Mouse (Mus musculus) brain, embryonic 14.5 days (tissue): ENCODE results near the gene Acot3.
"Not testable (repeated sequence)": the region's sequence is repeated elsewhere in the genome, so short reads cannot be mapped to it uniquely, and the experiment has no call there.

ENCODE experiments used
- CTCF ChIP-seq: fragments of 200-500 bp; IDR thresholded peaks from 2 replicates; pipeline ENCODE4 v1.5.1; 2012; ENCODE audit warnings: inconsistent platforms, mild to moderate bottlenecking, moderate library complexity, borderline replicate concordance; ENCODE audit not compliant: insufficient read depth, insufficient read length; ENCODE audit errors: extremely low read depth
- POLR2A ChIP-seq: fragments of 200-500 bp; IDR thresholded peaks from 2 replicates; pipeline ENCODE4 v1.6.1; 2012; ENCODE audit warnings: mild to moderate bottlenecking, inconsistent platforms, borderline replicate concordance; ENCODE audit not compliant: poor library complexity, insufficient read depth, insufficient read length, severe bottlenecking; ENCODE audit errors: extremely low read depth

- TF ChIP-seq POLR2A, CTCF: not testable (repeated sequence)
These were observed 42.6 kb upstream of the Acot3 start, which contains the start of gene Acot1 for GRCm38 (mm10) chr12:84009171-84009965.
